Mouse (Mus musculus) brain, embryonic 14.5 days (tissue): ENCODE data around the gene Mrps25.

Source experiments
- CTCF ChIP-seq: fragments of 200-500 bp; IDR thresholded peaks from 2 replicates; pipeline ENCODE4 v1.5.1; 2012; ENCODE audit warnings: inconsistent platforms, mild to moderate bottlenecking, moderate library complexity, borderline replicate concordance; ENCODE audit not compliant: insufficient read depth, insufficient read length; ENCODE audit errors: extremely low read depth
- POLR2A ChIP-seq: fragments of 200-500 bp; IDR thresholded peaks from 2 replicates; pipeline ENCODE4 v1.6.1; 2012; ENCODE audit warnings: mild to moderate bottlenecking, inconsistent platforms, borderline replicate concordance; ENCODE audit not compliant: poor library complexity, insufficient read depth, insufficient read length, severe bottlenecking; ENCODE audit errors: extremely low read depth

GRCm38 (mm10) chr6:92221604-92222003 lies 37.8 kb upstream of the Mrps25 start:
- TF ChIP-seq CTCF: no peak
- no peak for TF ChIP-seq POLR2A
